Mouse (Mus musculus) megakaryocyte progenitor cell, adult 5-6 weeks (primary cell): ENCODE measurements around the gene Phldb2. TPM values are rescaled to one million over a fixed set of nuclear protein-coding genes. Genes with fewer than 3 reads are reported as not detected.
A peak's percentile ranks its signal among the peaks of the same experiment; 100 is the strongest.

Experiments
- ATAC-seq: replicated peaks from 2 replicates; pipeline ENCODE4 v1.8.0; 2016; ENCODE audit warnings: mild to moderate bottlenecking, moderate TSS enrichment, inconsistent platforms; ENCODE audit not compliant: poor library complexity
- total RNA-seq, 2 experiments: library from RNA; stranded (forward) in 1 of 2; stranded (reverse) in 1 of 2; fragments of 157-497, 149-512 nt in 1 of 2; fragments of 200-1000 nt in 1 of 2; gene quantifications; 2 replicates each; pipeline versions ENCODE4 v1.2.3 to v1.2.4; 2015 to 2017

Gene Phldb2
- total RNA-seq, 2 experiments from 2014 or later: 1.7 to 1.8 TPM

DNA sequence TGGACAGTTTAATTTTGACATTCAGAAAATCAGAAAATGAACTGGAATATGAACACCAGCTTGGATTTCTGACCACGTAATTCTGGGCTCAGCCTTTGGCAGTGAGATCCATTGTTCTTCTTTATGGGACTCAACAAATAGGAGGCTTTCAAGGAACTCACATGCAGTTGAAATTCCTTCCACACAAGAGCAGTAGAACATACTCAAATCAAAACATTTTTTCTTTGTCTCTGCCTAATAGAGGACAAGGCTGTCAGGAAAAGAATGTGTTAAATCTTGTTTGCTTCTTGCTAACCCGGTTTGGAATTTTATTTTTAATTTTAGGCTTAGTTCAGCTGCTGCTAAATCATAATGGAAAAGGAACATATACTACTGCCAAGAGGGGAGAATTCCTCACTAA is 153.0 kb downstream of the Phldb2 start:
- no peak for ATAC-seq

GRCm38 (mm10) chr16:45799150-45799549 is 154.2 kb downstream of the Phldb2 start:
- no peak for ATAC-seq

DNA sequence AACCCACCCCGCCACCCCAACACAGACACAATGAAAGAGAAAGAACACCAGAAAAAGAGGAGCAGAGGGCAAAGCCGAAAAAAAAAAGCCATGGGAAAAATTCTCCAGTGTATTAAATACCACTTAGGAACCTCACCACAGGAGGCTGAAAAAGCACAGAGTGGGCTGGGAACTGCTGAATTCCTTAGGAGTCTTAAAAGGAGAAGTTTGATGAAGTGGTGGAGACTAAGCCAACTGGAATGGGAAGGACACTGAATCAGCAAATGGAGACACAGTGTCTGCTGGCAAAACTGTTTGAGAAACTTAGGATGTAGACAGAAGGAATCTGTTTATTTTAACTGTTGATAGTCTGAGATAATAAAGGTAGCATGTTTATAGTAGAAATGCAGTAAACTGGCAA is 154.8 kb downstream of the Phldb2 start:
- ATAC-seq: no peak

DNA sequence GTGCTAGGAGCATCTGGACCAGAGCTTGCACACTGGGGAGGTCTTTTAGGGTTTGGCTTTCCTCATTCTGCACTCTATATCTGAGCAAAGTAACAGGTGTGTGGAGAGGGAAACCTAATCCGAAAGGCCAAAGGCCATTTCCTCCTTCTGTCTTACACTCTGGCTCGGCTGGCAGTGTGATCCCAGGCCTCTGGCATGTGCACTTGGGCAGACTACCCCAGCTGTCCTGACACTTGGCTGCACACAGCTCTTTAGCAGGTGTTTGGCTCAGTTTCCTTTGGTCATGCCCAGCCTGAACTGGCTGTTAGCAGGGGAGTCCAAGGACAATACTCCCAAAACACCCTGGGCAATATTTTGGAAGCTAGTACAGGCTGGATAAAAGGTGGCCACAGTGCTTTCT is 156.6 kb downstream of the Phldb2 start:
- no peak for ATAC-seq

GRCm38 (mm10) chr16:45795188-45795693 is 158.2 kb downstream of the Phldb2 start:
- ATAC-seq: no peak

DNA sequence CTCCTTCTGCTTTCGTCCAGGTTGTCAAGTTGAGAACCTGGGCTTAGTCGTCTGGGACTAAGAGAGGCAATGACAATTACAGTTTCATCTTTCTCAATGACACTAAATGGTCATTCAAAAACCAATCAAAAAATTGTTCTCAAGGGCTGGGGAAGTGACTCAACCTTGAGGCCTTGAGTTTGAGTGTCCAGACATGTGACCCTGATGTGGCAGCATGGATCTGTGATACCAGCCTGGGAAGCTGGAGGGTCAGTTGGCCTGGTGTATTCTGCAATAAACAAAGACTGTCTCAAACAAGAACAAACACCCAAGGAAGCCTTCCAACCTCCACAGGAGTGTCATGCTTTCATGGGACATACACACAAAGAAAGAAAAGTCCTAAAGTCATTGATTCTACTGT is 160.6 kb downstream of the Phldb2 start:
- no peak for ATAC-seq

- ATAC-seq: peak; percentile 34; the same call in 1 of the 2 replicates
Measured at GRCm38 (mm10) chr16:45791286-45791685, 162.1 kb downstream of the Phldb2 start.

GRCm38 (mm10) chr16:45789311-45789710 is 164.1 kb downstream of the Phldb2 start:
- ATAC-seq: no peak

- no peak for ATAC-seq
Measured at GRCm38 (mm10) chr16:45787650-45788049, 165.7 kb downstream of the Phldb2 start.

DNA sequence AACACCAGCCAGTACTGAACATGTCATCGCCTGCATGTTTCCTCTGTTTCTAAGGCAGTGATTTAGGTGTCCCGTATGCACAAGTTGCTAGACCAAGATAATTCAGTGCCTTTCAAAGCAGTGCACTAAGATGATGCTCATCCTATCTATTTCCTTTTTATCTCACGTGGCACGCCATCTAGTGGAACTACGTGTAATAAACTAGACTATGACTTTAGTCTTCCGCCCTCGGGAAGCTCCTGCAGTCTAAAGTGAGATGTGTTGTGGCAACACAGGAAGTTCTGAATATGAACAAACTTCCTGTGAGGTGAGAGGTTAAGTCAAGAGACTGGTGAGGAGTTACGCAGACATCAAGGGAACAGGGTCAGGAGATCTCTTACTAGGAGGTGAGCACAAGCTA is 166.8 kb downstream of the Phldb2 start:
- peak; percentile 98 for ATAC-seq

DNA sequence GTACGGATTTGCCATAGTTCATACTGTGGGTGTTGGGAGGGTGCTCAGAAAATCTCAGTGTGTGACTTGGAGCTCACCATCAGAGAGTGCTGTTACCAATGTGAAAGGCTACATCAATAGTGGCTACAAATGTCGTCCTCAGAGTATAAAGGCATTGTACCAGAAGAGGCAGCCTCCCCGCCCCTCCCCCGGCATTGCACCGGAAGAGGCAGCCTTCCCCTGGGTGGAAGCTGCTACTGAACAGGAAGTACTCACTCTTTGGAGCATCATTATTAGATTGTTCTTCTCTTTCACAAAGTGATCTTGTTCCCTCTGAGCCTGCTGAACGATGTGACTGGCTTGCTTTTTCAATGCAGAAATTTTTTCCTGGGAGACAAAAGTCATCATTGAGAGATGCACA is 173.4 kb downstream of the Phldb2 start:
- ATAC-seq: no peak

GRCm38 (mm10) chr16:45774813-45775212 is 178.6 kb downstream of the Phldb2 start:
- no peak for ATAC-seq

- ATAC-seq: no peak
Measured at GRCm38 (mm10) chr16:45770914-45771313, 182.5 kb downstream of the Phldb2 start.

- ATAC-seq: no peak
Measured at GRCm38 (mm10) chr16:45767853-45768640, 185.4 kb downstream of the Phldb2 start.

GRCm38 (mm10) chr16:45767434-45767833 is 186.0 kb downstream of the Phldb2 start:
- ATAC-seq: no peak

- ATAC-seq: no peak
Measured at GRCm38 (mm10) chr16:45765801-45766494, 187.4 kb downstream of the Phldb2 start.

GRCm38 (mm10) chr16:45765102-45765501 is 188.3 kb downstream of the Phldb2 start:
- no peak for ATAC-seq

DNA sequence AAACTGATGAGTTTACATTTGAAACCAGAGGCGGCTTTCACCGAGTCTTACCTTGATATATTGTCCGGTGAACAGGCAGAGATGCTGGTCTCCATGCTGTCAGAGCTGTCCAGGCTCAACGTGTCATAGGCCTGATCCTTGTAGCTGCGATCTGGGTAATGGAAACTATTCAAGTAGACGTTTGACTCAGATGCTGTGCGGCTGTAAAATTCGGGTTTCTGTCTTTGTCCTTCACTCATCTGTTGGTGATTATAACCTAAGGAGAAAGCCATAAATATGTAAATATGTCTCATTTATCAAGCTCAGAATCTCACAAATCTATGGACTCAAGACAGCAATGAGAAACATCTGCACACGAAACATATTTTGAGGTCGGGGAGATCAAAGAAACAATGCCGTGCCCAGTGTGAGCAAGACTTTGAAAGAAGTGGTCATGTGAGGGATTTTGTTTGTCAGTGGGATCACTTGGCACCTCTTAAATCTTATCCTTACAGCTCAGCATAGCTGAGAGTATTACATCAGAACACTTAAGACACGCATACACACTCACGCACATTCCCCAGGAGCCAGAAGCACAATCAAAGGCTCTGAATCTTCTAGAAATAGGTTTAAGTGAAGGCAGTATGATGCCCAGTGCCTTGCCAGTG is 190.4 kb downstream of the Phldb2 start:
- ATAC-seq: no peak

DNA sequence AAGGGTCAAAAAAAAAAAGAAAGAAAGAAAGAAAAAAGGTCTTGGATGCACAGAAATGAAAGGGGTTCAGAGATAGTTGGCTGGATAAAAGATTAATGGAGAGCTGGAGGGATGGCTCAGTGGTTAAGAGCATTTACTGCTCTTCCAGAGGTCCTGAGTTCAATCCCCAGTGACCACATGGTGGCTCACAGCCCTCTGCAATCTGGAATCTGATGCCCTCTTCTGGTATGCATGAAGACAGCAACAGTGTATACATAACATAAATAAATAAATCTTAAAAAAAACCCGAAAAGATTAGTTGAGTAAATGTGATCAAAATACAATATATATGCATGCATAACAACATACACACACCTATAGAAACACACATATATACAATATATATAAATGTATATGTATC is 192.0 kb downstream of the Phldb2 start:
- no peak for ATAC-seq

- ATAC-seq: no peak
Measured at GRCm38 (mm10) chr16:45758726-45759269, 194.6 kb downstream of the Phldb2 start.

GRCm38 (mm10) chr16:45757421-45758078 is 195.8 kb downstream of the Phldb2 start:
- peak; percentile 44 for ATAC-seq
